Comparison of ENCODE assay signal across 7 mouse cellular contexts in the genomic region with DNA sequence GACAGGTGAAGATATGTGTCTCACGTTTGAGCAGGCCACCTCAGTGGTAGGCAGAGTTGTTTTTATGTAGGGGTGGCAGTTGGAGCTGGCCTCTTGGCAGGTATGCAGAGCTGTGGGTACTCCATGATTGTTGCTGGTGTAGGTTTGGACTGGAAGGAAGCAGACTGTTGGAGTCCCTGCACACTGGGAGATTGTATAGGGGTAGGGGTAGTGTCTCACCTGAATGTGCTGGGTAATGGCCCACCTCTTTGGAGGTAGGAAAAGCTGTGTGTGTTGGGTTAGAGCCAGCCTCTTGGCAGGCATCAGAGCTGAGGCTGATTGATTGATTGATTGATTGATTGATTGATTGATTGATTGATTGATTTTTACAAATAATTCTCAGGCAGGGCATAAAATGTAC.
DNase-seq lines count a peak whose midpoint lies in the region; ATAC-seq lines count a peak whose summit lies in the region.
"Not testable (repeated sequence)": the region's sequence is repeated elsewhere in the genome, so short reads cannot be mapped to it uniquely, and the experiment has no call there.

No protein-coding gene starts in this region.

- not testable (repeated sequence) for H3K4me1 ChIP-seq in embryonic facial prominence, embryonic 11.5 days (ENCODE audit: control insufficient read depth, insufficient read depth, low read length); hindbrain, embryonic 11.5 days (replicated peaks; ENCODE audit: control insufficient read depth, insufficient read depth, low read length); limb, embryonic 13.5 days; stomach, embryonic 15.5 days

- H3K4me2 ChIP-seq in embryonic facial prominence, embryonic 11.5 days (ENCODE audit: low read depth, low read length); hindbrain, embryonic 11.5 days (replicated peaks; ENCODE audit: low read depth, low read length); limb, embryonic 13.5 days (replicated peaks); stomach, embryonic 15.5 days: not testable (repeated sequence)

- H3K27ac ChIP-seq in embryonic facial prominence, embryonic 11.5 days (replicated peaks; ENCODE audit: low read depth, low read length); hindbrain, embryonic 11.5 days (ENCODE audit: low read depth, low read length); limb, embryonic 13.5 days; stomach, embryonic 15.5 days: not testable (repeated sequence)

- not testable (repeated sequence) for DNase-seq in embryonic facial prominence, embryonic 11.5 days (ENCODE audit: low spot score); hindbrain, embryonic 11.5 days (ENCODE audit: low spot score)

- H3K27me3 ChIP-seq in embryonic facial prominence, embryonic 11.5 days (ENCODE audit: control insufficient read depth, insufficient read depth, low read length); hindbrain, embryonic 11.5 days (ENCODE audit: control insufficient read depth, insufficient read depth, low read length); limb, embryonic 13.5 days; stomach, embryonic 15.5 days (replicated peaks): not testable (repeated sequence)

- 80% methylated on average over 1 of the region's 1 CpGs for WGBS in embryonic facial prominence, embryonic 11.5 days
- WGBS in hindbrain, embryonic 11.5 days, result 75% methylated on average over 1 of the region's 1 CpGs
- WGBS in limb, embryonic 13.5 days, result 70% methylated on average over 1 of the region's 1 CpGs
- WGBS in stomach, embryonic 15.5 days, result 74% methylated on average over 1 of the region's 1 CpGs

- H3K9ac ChIP-seq in embryonic facial prominence, embryonic 11.5 days (replicated peaks; ENCODE audit: low read length); hindbrain, embryonic 11.5 days (ENCODE audit: low read depth, low read length); limb, embryonic 13.5 days; stomach, embryonic 15.5 days: not testable (repeated sequence)

- H3K9me3 ChIP-seq in embryonic facial prominence, embryonic 11.5 days (replicated peaks; ENCODE audit: control insufficient read depth, low read length); hindbrain, embryonic 11.5 days (ENCODE audit: control insufficient read depth, low read length); limb, embryonic 13.5 days; stomach, embryonic 15.5 days: not testable (repeated sequence)

- not testable (repeated sequence) for H3K4me3 ChIP-seq in embryonic facial prominence, embryonic 11.5 days (ENCODE audit: low read depth, low read length); hindbrain, embryonic 11.5 days (ENCODE audit: low read depth, low read length); limb, embryonic 13.5 days; stomach, embryonic 15.5 days (replicated peaks)

- H3K36me3 ChIP-seq in embryonic facial prominence, embryonic 11.5 days (replicated peaks; ENCODE audit: control insufficient read depth, insufficient read depth, low read depth, low read length); hindbrain, embryonic 11.5 days (ENCODE audit: control insufficient read depth, insufficient read depth, low read length); limb, embryonic 13.5 days; stomach, embryonic 15.5 days: not testable (repeated sequence)

- ATAC-seq in embryonic facial prominence, embryonic 11.5 days (replicated peaks; ENCODE audit: insufficient number of reproducible peaks, low FRiP score, low TSS enrichment, low read depth), result peak; percentile 71; the same call in 1 of the 2 replicates
- 0 out of 2 replicates have a peak, but pooled peaks have one; percentile 42 for ATAC-seq in erythroblast, adult 5-6 weeks (replicated peaks; ENCODE audit: low FRiP score, poor library complexity, severe bottlenecking)
- ATAC-seq in hindbrain, embryonic 11.5 days (ENCODE audit: low FRiP score), result 0 out of 2 replicates have a peak, but pooled peaks have one; percentile 41
- ATAC-seq in limb, embryonic 13.5 days (ENCODE audit: low FRiP score, low read depth), result 0 out of 2 replicates have a peak, but pooled peaks have one; percentile 21
- 0 out of 2 replicates have a peak, but pooled peaks have one; percentile 3 for ATAC-seq in megakaryocyte-erythroid progenitor cell, adult 5-6 weeks (replicated peaks; ENCODE audit: low FRiP score, low TSS enrichment, poor library complexity, severe bottlenecking)
- ATAC-seq in monocyte, adult 5-6 weeks (replicated peaks; ENCODE audit: insufficient number of reproducible peaks, low FRiP score, low TSS enrichment, poor library complexity, severe bottlenecking), result 0 out of 2 replicates have a peak, but pooled peaks have one; percentile 42
- ATAC-seq in stomach, embryonic 15.5 days (ENCODE audit: insufficient read depth, low FRiP score, low read depth), result peak; percentile 68; the same call in 1 of the 2 replicates

Comparison
In these comparisons a context has a peak if more than half of its experiments do, and no peak if none do; other contexts are left out.
1. ATAC-seq: peak in every context shown above with its lines; median percentile 71 in embryonic facial prominence, embryonic 11.5 days; 68 in stomach, embryonic 15.5 days; 42 in erythroblast, adult 5-6 weeks; 42 in monocyte, adult 5-6 weeks; 41 in hindbrain, embryonic 11.5 days; 21 in limb, embryonic 13.5 days; 3 in megakaryocyte-erythroid progenitor cell, adult 5-6 weeks.